Mouse (Mus musculus) stomach, embryonic 16.5 days (tissue): ENCODE results near the gene Snx30. TPM values are rescaled to one million over a fixed set of nuclear protein-coding genes. Genes with fewer than 3 reads are reported as not detected.

Experiments
- ATAC-seq: fragments of 200-750 bp; cut with Nextera tagmentation; 2 replicates; pipeline ENCODE4 v1.8.0; 2017; ENCODE audit warnings: moderate number of reproducible peaks, moderate TSS enrichment; ENCODE audit not compliant: insufficient read depth, low FRiP score
- H3K27ac ChIP-seq: fragments of 300-500 bp; sonication (generic); 2 replicates; pipeline ENCODE4 v1.5.1; 2014; ENCODE audit warnings: low read length
- H3K27me3 ChIP-seq: fragments of 300-500 bp; sonication (generic); 2 replicates; pipeline ENCODE4 v1.6.1; 2014; ENCODE audit warnings: low read length, control low read depth, mixed read lengths; ENCODE audit not compliant: control insufficient read depth, insufficient read depth
- H3K36me3 ChIP-seq: fragments of 300-500 bp; sonication (generic); 2 replicates; pipeline ENCODE4 v1.6.1; 2014; ENCODE audit warnings: low read length; ENCODE audit not compliant: control insufficient read depth, insufficient read depth
- H3K4me1 ChIP-seq: fragments of 300-500 bp; sonication (generic); 2 replicates; pipeline ENCODE4 v1.6.1; 2014; ENCODE audit warnings: low read length, control low read depth, mixed read lengths; ENCODE audit not compliant: control insufficient read depth, insufficient read depth
- H3K4me2 ChIP-seq: fragments of 300-500 bp; sonication (generic); 2 replicates; pipeline ENCODE4 v1.6.1; 2014; ENCODE audit warnings: low read depth, low read length, mixed read lengths
- H3K4me3 ChIP-seq: fragments of 300-500 bp; sonication (generic); replicated peaks from 2 replicates; pipeline ENCODE4 v1.5.1; 2014; ENCODE audit warnings: mild to moderate bottlenecking, low read length
- H3K9ac ChIP-seq: fragments of 300-500 bp; sonication (generic); 2 replicates; pipeline ENCODE4 v1.6.1; 2014; ENCODE audit warnings: low read length
- H3K9me3 ChIP-seq: fragments of 300-500 bp; sonication (generic); replicated peaks from 2 replicates; pipeline ENCODE4 v1.6.1; 2016; ENCODE audit warnings: low read length, control low read depth; ENCODE audit not compliant: control insufficient read depth
- WGBS: fragments of 180-500 bp; shearing (Covaris S2); extraction: QIAGEN DNeasy Blood & Tissue Kit; methylation state at CpG from one replicate; pipeline ENCODE4 v1.1.7; 2014; 5-methylcytosine and 5-hydroxymethylcytosine counted together
- polyA plus RNA-seq: library from polyadenylated mRNA; unstranded; fragments of >200 nt; fragmentation: Nextera tagmentation; extraction: Ambion mirVana; gene quantifications from 2 replicates; pipeline ENCODE4 v1.2.1, GENCODE M21; 2015

The Snx30 gene
- polyA plus RNA-seq, result 4.1 and 4.9 TPM in 2 replicates

DNA sequence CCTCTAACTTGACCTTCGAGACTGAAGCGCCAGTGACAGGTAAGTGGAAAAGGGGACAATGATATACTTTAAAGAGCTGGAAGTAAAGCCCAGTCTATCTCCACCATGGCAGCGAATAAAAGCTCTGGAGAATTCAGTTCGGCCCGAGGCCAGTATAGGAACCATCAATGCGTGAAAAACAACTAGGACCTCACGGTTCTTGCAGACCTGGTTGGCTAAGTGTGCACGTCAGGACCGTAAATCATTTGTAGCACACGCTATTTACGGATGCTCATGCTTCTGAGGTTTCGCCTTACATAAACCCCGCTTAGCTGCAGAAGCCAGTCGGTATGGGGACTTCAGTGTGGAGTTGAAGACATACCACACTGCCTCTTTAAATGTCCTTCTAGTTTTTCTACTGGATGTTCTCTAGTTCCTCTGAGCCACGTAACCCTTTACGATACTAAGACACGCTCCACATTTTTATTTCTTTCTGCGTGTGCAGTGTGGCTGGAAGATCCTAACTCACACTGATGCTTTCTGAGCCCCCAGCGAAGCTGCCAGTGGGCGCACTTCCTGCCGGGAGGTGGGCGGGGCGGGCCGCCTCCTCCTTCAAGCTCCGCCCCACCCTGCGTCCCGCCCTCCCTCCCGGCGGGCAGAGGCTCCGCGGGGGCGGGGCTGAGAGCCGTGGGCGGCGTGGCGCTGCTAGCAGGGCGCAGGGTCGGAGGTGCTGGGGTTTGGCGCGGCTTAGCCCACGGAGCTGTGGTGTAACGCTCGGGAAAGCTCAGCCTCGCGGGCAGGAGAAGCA, at the start of gene Snx30:
Snx30 (plus strand) TSS at position 660 of the 787 bp plus-strand sequence.
- H3K9me3 ChIP-seq, result no peaks in the 10 kb centered on the region
- H3K27ac ChIP-seq, result peak within 1 kb of the TSS; percentile 57
- peak within 1 kb of the TSS; percentile 98 for H3K4me2 ChIP-seq
- H3K4me1 ChIP-seq, result 0 out of 2 replicates have a peak, but pooled peaks cover 4% of the 10 kb centered on the region
- no peaks in the 10 kb centered on the region for H3K27me3 ChIP-seq
- H3K36me3 ChIP-seq, result no peaks in the 10 kb centered on the region
- peak within 1 kb of the TSS; percentile 75 for H3K4me3 ChIP-seq
- WGBS, result 3% methylated on average over 39 of the region's 45 CpGs
- peak within 1 kb of the TSS; percentile 84 for H3K9ac ChIP-seq
- peak; percentile 95 for ATAC-seq

DNA sequence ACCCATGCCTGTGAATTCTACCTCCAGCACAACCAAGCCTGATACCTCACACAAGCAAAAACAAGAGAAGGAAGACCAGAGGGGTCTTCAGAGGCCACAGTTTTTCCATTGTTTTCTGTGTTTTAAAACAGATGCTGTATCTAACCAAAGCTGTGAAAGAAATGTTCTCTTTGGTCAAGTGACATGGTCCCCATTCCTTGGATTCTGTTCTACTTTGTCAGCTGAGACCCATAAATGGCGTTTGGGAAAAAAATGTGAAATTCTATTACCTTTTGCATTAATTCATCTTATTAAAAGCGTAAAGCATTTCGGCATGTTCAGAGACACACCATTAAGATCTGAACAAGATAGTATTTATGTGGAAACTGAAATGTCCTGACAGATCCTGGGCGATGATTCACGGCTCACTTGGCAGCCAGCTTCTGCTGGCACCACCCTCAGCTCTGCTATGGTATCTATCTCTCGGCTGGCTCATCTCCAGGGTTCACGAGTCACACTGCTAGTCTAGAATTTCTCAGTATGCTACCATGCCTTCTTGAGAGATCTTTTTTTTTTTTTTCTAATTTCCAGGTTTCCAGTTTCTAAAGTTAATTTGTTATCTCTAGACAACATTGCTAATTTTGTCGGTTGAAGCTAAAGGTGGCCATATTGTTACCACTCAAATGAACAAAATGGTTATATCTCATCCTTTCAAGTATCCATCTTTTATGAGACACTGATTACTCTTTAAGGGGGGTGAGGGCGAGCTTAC, 49.1 kb upstream of the Snx30 start:
- H3K9me3 ChIP-seq, result no peaks in the 10 kb centered on the region
- peaks cover 5% of the 10 kb centered on the region for H3K4me1 ChIP-seq
- H3K36me3 ChIP-seq, result 0 out of 2 replicates have a peak, but pooled peaks cover 4% of the 10 kb centered on the region
- H3K4me3 ChIP-seq, result no peak overlapping the region
- H3K9ac ChIP-seq, result no peak overlapping the region
- no peak for ATAC-seq
- H3K4me2 ChIP-seq, result no peak overlapping the region
- H3K27me3 ChIP-seq, result no peaks in the 10 kb centered on the region
- no peak overlapping the region for H3K27ac ChIP-seq
- WGBS, result 73% methylated on average over 9 of the region's 9 CpGs

DNA sequence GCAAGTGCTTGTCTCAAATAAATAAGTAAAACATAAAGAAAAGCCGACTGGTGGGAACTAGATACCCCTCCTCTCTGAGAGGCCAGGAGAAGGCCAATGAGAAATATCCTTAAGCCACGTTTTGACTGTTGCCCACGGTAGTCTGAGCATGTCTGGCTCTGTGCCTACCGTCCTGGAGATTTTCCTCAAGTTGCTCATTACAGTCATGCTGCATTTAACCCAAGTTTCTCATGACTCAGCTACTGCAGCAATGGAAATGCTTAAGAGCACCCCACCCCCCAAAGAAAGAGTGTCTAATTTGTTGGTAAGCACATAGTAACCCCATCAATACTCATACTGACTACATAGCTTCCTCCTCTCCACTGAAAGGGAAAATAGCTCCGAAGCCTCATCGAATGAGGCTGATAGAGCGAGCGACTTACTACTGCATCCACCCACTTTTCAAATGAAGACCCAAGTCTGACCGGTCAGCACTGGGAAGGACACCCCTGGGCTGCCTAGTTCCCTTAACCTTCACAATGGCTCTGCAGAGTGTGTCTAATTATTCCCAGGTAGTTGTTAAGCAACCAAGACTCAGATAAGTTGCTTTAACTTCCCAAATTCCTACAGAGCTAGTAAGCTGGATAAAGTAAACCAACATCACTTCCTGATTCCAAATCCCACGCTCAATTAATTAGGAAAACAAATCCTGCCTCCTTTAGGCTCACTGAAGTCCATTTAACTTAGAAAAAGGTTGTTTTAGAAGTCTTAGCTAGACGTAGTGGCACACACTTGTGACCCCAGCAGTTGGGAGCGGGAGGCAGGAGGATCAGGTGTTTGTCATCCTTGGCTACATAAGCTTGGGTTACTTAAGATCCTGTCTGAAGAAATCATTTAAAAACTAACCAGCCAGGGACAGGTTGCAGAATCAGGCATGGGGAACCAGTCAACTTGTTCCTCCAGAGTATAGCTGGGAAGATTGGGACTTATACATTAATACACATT, 47.9 kb upstream of the Snx30 start:
- H3K4me3 ChIP-seq, result no peak overlapping the region
- no peaks in the 10 kb centered on the region for H3K27me3 ChIP-seq
- H3K4me2 ChIP-seq, result no peak overlapping the region
- no peak overlapping the region for H3K9ac ChIP-seq
- no peak overlapping the region for H3K27ac ChIP-seq
- WGBS, result 73% methylated on average over 12 of the region's 12 CpGs
- no peak for ATAC-seq
- no peaks in the 10 kb centered on the region for H3K36me3 ChIP-seq
- H3K9me3 ChIP-seq, result no peaks in the 10 kb centered on the region
- H3K4me1 ChIP-seq, result peaks cover 5% of the 10 kb centered on the region

DNA sequence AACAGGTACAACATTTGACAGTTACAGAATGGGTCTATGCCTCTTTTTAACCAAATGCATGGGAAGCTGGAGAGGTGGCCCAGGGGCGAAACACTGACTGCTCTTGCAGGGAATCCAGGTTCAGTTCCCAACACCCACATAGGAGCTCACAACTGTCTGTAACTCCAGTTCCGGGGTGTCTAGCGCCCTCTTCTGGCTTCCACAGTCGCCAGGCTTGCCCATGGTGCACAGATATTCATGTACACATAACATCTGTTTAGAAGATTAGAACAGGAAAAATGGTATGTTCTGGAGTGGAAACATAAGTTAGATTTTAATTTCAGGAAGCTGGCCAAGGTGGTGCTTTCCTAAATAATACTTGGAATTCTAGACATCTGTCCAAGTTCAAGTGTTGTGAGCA, 45.6 kb upstream of the Snx30 start:
- Histone ChIP-seq H3K27ac (no peak overlapping the region), H3K9ac (no peak overlapping the region), H3K9me3 (no peaks in the 10 kb centered on the region)

DNA sequence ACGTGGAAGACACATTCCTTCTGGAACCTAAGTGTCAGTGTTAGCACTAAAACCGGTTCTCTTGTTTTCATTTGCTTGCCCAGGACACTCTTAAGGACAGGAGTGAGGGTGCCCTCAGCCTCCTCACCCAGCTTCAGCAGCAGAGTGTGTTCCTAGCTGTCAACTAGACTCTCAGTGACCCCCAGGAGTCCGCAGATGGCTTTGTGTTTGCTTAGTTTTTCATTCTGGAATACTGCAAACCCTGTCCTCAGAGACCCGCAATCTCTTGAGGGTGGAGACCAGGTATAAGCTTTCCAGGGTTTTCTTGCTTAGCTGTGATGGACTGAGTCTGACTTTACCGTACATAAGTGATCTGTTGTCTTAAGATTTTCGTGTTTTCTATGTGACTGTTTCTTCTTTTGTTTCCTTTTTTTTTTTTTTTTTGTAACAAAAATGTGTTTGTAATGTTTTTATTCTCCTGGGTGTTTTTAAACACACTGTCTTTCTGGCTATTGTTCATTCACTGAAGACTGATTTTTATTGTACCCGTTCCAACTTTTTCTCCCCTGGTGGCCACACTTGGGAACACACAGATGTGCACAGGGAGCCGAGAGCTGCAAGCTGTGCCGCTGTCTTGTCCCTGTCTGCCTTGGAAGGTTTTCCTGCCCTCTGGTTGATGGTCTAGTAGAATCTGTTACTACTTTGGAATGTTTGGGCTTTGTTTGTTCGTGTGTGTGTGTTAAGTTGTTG, 44.8 kb upstream of the Snx30 start:
- no peak for ATAC-seq
- Histone ChIP-seq H3K4me3 (no peak overlapping the region), H3K27ac (peak overlapping the region; percentile 21; the same call in 1 of the 2 replicates), H3K9ac (no peak overlapping the region), H3K36me3 (no peaks in the 10 kb centered on the region), H3K9me3 (no peaks in the 10 kb centered on the region), H3K4me2 (no peak overlapping the region), H3K4me1 (peaks cover 9% of the 10 kb centered on the region), H3K27me3 (no peaks in the 10 kb centered on the region)
- WGBS, result 44% methylated on average over 10 of the region's 10 CpGs

More for the DNA sequence above, 45.6 kb upstream of the Snx30 start:
- no peak overlapping the region for H3K4me3 ChIP-seq
- ATAC-seq, result no peak
- peaks cover 8% of the 10 kb centered on the region for H3K4me1 ChIP-seq
- H3K4me2 ChIP-seq, result no peak overlapping the region
- H3K27me3 ChIP-seq, result no peaks in the 10 kb centered on the region
- no peaks in the 10 kb centered on the region for H3K36me3 ChIP-seq
- WGBS, result 73% methylated on average over 4 of the region's 4 CpGs

DNA sequence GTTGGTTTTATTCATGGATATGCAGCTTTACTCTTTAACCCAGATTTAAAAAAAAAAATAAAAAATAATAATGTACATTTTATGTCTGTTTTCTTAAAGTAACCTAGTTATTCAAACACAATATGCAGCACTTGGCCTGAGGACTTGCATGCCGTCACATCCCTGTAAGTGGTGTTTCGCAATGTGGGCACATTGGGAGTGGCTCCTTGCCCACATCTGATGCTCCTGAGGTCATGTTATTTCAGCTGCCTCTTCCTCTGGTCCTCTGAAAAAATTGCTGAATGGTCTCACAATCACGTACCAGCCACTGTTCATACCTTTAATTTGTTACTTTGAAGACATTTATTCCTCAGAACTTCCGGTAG, 44.3 kb upstream of the Snx30 start:
- 73% methylated on average over 4 of the region's 4 CpGs for WGBS
- no peaks in the 10 kb centered on the region for H3K27me3 ChIP-seq
- no peak overlapping the region for H3K4me3 ChIP-seq
- H3K4me2 ChIP-seq, result no peak overlapping the region
- no peak overlapping the region for H3K9ac ChIP-seq
- no peaks in the 10 kb centered on the region for H3K36me3 ChIP-seq
- H3K9me3 ChIP-seq, result no peaks in the 10 kb centered on the region
- ATAC-seq, result no peak
- peaks cover 9% of the 10 kb centered on the region for H3K4me1 ChIP-seq
- H3K27ac ChIP-seq, result no peak overlapping the region

DNA sequence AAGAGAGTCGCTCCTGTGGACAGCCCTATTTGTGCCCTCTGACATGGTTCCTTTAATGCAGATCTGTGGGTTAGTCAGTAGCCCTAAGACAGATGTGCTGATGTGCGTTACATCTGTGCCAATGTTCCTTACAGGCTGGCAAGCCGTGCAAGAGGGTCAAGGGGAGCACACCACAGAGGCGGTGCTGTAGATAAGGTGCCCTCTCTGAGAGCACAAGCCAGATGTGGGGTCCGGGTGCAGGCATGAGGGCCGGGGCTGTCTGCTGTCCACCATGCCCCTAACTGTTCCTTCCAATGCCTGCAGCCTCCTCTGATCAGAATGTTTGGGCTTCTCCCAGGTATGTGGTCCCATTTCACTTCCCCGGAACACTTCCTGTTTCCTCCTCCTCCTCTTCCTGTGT, 40.7 kb upstream of the Snx30 start:
- no peak for ATAC-seq
- H3K27ac ChIP-seq, result peak overlapping the region; percentile 80
- WGBS, result 56% methylated on average over 7 of the region's 7 CpGs

DNA sequence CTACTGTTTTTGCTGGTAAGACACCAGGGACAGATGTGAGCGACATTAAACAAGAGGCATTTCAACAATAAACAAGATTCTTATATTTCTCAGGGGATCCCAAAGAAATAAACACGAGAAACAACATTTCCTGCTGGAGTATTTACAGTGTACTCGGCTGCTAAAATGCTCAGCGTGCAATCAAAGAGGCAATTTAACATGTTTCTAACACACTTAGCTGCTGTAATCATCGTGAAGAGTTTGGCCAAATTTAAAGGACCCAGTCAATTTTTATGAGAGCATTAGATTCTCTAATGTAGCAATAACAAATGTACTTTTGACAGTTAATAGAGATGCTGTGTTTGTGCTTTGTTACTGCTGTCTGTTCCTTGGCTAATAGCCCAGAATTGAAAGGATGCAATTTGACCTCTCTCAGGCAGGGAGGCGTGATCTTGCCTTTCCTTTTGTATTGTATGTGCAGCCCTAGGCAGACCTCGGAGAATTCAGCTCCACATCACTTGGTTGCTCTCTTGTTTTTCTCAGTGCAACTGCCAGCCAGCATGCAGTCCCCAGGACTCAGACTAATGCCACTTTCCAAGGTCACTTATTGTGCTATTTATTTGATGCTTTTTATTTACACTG, 40.1 kb upstream of the Snx30 start:
- ATAC-seq, result peak; percentile 64
- Histone ChIP-seq H3K27me3 (no peaks in the 10 kb centered on the region), H3K9ac (peak overlapping the region; percentile 14; the same call in 1 of the 2 replicates), H3K9me3 (no peaks in the 10 kb centered on the region), H3K36me3 (peaks cover 2% of the 10 kb centered on the region; the same call in 1 of the 2 replicates), H3K4me3 (no peak overlapping the region), H3K4me2 (peak overlapping the region; percentile 33), H3K4me1 (peaks cover 7% of the 10 kb centered on the region), H3K27ac (peak overlapping the region; percentile 80)
- WGBS, result 20% methylated on average over 7 of the region's 7 CpGs

More for the DNA sequence above, 40.7 kb upstream of the Snx30 start:
- Histone ChIP-seq H3K9me3 (no peaks in the 10 kb centered on the region), H3K4me2 (peak overlapping the region; percentile 33), H3K4me3 (no peak overlapping the region), H3K4me1 (peaks cover 9% of the 10 kb centered on the region), H3K9ac (peak overlapping the region; percentile 14; the same call in 1 of the 2 replicates), H3K36me3 (no peaks in the 10 kb centered on the region), H3K27me3 (no peaks in the 10 kb centered on the region)
